ENCODE assay signal across 1 mouse cellular context in the genomic region with DNA sequence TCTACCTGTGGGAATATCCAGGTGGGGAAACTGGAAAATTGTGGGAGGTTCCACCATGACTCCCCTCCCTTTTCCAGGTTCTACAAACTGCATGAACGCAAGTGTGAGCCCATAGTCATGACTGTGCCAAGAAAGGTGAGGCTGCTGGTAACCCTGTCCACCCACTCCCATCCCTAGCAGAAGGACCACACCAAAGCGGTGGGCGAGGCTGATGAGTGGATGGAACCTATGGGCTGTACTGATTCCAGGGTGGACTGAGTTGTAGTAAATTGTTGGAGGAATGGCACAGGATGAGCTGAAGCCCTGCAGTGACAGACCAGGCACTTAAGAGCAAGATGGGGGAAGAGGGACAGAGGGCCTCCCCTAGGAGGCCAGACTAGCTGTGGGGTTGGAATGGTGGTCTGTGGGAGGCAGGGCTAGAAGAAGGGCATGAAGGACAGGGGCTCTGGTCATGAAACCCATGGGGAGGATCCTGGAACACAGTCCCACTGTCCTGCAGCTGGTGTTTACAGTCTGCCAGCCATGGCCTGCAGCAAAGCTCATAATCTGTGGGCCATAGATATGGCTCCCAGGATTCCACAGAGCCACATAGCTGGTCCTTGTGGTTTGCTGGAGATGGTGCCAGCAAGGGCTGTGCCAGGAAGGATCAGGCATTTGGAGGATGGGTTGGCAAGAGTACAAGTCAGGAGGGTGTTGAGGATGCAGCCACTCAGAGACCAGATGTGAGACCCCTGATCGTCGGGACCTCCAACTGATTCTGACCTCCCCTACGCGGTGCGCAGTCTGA.
A peak's percentile ranks its signal among the peaks of the same experiment; 100 is the strongest.
TF ChIP-seq lines count a peak whose summit lies in the region.

No protein-coding gene starts in this region.

TF ChIP-seq in MEL, 35 proteins besides CTCF, POLR2A, EP300 and RAD21:
- TF ChIP-seq POLR2AphosphoS2 (IDR thresholded peaks at IDR 0.05; ENCODE audit: low read length) (0 out of 2 replicates have a peak, but pooled peaks have one; percentile 22), UBTF (IDR thresholded peaks at IDR 0.05; ENCODE audit: borderline replicate concordance, insufficient read depth, low read depth, low read length) (no peak)
TF ChIP-seq in MEL: peak in this region for 1.
